Mouse (Mus musculus): ENCODE results near the gene Edem2. TPM values are rescaled to one million over a fixed set of nuclear protein-coding genes. Genes with fewer than 3 reads are reported as not detected.

The Edem2 gene
- polyA plus RNA-seq (2012; rRNA removed): 24.3 and 29.5 TPM in 2 replicates

DNA sequence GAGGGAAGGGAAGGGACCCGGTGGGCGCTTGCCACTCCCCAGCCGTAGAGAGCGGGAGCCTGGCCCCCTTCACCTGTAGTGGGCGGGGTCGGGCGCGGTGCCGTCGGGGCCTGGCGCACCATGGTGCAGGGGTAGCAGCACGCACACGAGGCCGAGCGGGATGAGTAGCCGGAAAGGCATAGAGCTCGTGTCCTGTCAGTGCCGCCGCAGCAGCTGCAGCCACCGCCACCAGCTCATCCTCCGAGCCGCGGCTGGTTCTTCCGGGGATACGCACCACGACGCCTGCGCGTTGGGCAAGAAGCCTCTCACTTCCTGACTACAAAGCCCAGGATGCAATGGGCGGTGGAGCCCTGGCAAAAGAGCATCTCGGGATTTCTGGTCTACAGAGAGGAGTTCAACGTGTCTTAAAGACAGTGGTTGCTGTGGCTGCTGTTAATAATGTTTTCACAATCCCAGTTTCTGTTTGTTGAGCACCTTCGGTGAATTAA is at the start of gene Edem2:
Edem2 (minus strand) TSS at position 318 of the 488 bp plus-strand sequence.

DNA sequence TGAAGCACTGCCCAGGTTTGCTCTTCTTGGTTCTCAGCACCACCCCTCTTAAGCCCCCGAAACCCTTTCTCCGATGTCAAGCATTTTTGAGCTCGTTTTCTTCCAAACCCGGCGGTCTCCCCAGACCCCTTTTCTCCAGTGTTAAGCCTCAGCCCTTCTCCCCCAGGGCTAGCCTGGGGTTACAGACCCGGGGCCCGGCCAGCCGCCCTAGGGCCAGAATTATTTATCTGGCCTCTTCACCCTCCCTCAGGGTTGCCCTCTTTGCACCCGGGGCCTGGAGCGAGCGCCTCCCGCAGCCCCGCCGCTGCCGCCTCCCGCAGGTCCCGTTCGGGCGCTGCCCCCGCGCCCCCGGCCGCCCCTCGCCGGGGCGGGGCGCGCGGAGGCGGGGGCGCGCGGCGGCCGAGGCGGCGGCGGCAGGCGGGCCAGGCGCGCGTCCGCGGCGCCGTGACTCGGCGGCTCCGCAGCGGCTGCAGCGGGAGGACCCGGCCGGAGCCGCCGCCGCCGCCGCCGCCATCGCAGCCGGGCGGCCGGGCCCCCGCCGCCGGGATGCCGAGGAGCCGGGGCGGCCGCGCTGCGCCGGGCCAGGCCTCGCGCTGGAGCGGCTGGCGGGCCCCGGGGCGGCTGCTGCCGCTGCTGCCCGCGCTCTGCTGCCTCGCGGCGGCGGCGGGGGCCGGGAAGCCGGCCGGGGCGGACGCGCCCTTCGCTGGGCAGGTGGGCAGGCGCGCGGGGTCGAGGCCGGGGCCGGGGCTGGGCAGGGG is 45.8 kb upstream of the Edem2 start, which contains the start of gene Mmp24:
Mmp24 (plus strand) TSS at position 416 of the 758 bp plus-strand sequence.

DNA sequence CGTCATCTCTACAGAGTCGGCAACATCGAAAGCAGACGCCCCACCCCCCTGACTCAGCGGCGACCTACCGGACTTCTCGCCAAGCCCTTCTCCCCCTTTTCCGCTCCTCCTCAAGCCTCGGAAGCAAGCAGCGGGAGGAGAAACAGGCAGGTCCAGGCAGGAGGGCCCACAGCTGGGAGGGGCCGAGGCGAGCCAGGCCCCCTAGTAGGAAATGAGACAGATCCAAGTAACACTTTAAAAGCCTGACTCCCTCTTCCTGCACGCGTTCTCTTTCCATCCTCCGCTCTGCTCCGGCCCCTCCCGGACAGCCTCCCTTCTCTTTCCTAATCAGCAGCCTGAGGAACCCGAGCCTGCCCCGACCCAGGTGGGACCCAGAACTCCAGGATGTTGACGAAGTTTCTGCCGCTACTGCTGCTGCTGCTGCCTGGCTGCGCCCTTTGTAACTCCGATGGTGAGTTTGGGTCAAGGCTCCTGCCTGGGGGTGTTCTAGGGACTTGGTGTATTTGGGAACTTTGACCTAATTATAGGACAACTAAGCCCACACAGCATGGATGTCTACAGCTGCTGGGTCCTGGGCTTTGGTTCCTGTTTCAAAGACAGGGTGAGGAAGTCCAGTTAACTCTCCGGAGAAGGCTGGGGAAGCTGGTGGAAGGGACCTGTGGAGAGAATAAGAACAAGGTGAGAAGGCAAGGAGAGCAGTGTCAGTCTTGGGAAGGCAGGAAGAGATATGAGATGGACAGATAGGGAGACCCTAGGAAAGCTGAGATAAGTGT is 21.9 kb upstream of the Edem2 start, which contains the start of gene Procr:
Procr (plus strand) TSS at position 104 of the 773 bp plus-strand sequence.

DNA sequence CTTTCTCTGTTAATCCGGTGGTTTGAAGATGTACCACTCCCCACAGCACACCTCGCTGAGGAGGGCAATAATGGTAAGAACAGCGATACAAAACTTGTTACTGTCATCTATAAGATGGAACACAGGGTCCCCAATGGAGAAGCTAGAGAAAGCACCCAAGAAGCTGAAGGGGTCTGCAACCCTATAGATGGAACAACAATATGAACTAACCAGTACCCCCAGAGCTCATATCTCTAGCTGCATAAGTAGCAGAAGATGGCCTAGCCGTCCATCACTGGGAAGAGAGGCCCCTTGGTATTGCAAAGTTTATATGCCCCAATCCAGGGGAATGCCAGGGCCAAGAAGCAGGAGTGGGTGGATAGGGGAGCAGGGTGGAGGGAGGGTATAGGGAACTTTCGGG is 6.5 kb upstream of the Edem2 start, which contains the start of gene Gm17581:
Gm17581 (minus strand) TSS at position 101 of the 400 bp plus-strand sequence.

DNA sequence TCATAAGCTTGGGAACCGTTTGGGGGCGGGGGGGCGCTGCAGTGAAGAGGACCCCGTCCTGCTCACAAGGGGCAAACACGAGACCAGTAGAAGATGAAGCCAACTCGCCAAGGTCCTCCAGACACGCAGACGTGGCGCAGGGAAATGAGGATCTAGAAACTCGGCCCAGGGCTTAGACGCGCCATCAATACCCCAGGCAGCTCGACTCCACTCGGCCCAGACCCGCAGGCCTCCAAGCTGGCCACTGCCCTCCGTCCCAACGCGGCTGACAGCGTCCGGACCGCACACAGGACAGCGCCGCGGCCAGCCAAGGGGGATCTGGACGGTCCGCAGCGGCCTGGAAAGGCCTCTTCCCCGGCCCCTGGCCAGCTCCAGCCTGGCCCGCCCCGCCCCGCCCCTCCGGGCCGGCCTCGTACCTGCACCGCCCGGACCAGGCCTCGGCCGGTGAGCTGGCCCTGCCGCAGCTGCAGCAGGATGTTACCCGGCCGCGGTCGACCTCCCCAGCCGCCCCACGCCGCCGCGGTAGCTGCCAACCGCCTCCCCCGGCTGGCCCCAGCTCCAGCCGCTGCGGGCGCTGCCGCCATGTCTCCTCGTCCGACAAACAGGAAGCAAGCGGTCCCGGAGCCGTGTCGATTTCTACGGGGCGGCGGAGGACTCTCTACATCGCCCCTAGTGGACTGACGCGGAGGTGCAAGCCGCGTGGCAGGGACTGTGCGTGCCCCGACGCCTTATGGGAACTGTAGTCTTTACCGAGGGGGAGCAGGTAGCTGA is 37.4 kb downstream of the Edem2 start, which contains the start of gene Trpc4ap:
Trpc4ap (minus strand) TSS at position 662 of the 771 bp plus-strand sequence.

Other genes with a start within 250 kb of the Edem2 start
- gene Acss2, start 211.5 kb downstream of the Edem2 start, polyA plus RNA-seq (2012; rRNA removed): 16.9 and 20.0 TPM in 2 replicates
- 23.7 and 35.9 TPM in 2 replicates for gene Ggt7, start 211.2 kb downstream of the Edem2 start, polyA plus RNA-seq (2012; rRNA removed)
- gene Gss, start 136.7 kb downstream of the Edem2 start, polyA plus RNA-seq (2012; rRNA removed): 9.8 and 12.2 TPM in 2 replicates
- gene Myh7b, start 118.3 kb downstream of the Edem2 start, polyA plus RNA-seq (2012; rRNA removed): 4.5 and 5.7 TPM in 2 replicates
- 108 and 130 TPM in 2 replicates for gene Trpc4ap, start 37.1 kb downstream of the Edem2 start, polyA plus RNA-seq (2012; rRNA removed)
- gene Gm17581, start 6.4 kb upstream of the Edem2 start, polyA plus RNA-seq (2012; rRNA removed): not detected in 2 replicates
- 3.1 and 4.3 TPM in 2 replicates for gene Procr, start 21.6 kb upstream of the Edem2 start, polyA plus RNA-seq (2012; rRNA removed)
- 6.7 and 8.1 TPM in 2 replicates for gene Mmp24, start 45.9 kb upstream of the Edem2 start, polyA plus RNA-seq (2012; rRNA removed)
- 9.6 and 9.7 TPM in 2 replicates for gene BC029722, start 90.0 kb upstream of the Edem2 start, polyA plus RNA-seq (2012; rRNA removed)
- 107 and 134 TPM in 2 replicates for gene Eif6, start 97.5 kb upstream of the Edem2 start, polyA plus RNA-seq (2012; rRNA removed)
- gene Fam83c, start 105.4 kb upstream of the Edem2 start, polyA plus RNA-seq (2012; rRNA removed): 0.05 TPM in 1 of 2 replicates, not detected in the other
- gene Uqcc1, start 200.8 kb upstream of the Edem2 start, polyA plus RNA-seq (2012; rRNA removed): 51.2 and 79.7 TPM in 2 replicates
- not detected in 2 replicates for gene Gm15557, start 211.3 kb upstream of the Edem2 start, polyA plus RNA-seq (2012; rRNA removed)
- gene Gdf5, start 215.9 kb upstream of the Edem2 start, polyA plus RNA-seq (2012; rRNA removed): 0.66 and 2.9 TPM in 2 replicates
- 30.5 and 45.1 TPM in 2 replicates for gene Cep250, start 227.0 kb upstream of the Edem2 start, polyA plus RNA-seq (2012; rRNA removed)

Data from central nervous system, embryonic 11.5 days (tissue).